Mouse (Mus musculus): Measurements from ENCODE around the gene Lenep. TPM values are rescaled to one million over a fixed set of nuclear protein-coding genes. Genes with fewer than 3 reads are reported as not detected.

Gene Lenep
- total and polyA plus RNA-seq, 2 experiments, result not detected

- H3K36me3 ChIP-seq (ENCODE audit: control insufficient read depth, insufficient read depth, low read length), result peaks cover 10% of the 10 kb centered on the region; the same call in 1 of the 2 replicates
- H3K4me3 ChIP-seq (ENCODE audit: insufficient read depth, low read depth, low read length), result peak overlapping the region; percentile 37; the same call in 1 of the 2 replicates
- no peaks in the 10 kb centered on the region for H3K27me3 ChIP-seq (ENCODE audit: control insufficient read depth, insufficient read depth, low read length)
- TF ChIP-seq POLR2A (IDR thresholded peaks at IDR 0.05; ENCODE audit: extremely low read depth, insufficient read depth, low read length) (peak; percentile 55; the same call in 1 of the 2 replicates), CTCF (IDR thresholded peaks at IDR 0.05; ENCODE audit: low read depth, low read length) (no peak)
- H3K27ac ChIP-seq (replicated peaks; ENCODE audit: insufficient read depth, low read depth, low read length), result peak overlapping the region; percentile 65
- peak overlapping the region; percentile 51 for H3K9ac ChIP-seq (ENCODE audit: low read depth, low read length)
- peak; percentile 91 for DNase-seq (ENCODE audit: extremely low read depth, low read depth, low spot score)
- 5% methylated on average over 11 of the region's 11 CpGs for WGBS
- H3K79me2 ChIP-seq (ENCODE audit: control insufficient read depth, insufficient read depth, low read length), result peaks cover 6% of the 10 kb centered on the region; the same call in 1 of the 2 replicates
- peaks cover 11% of the 10 kb centered on the region for H3K4me1 ChIP-seq (ENCODE audit: control insufficient read depth, insufficient read depth, low read length)
Observed at GRCm38 (mm10) chr3:89421002-89421774, 18.6 kb upstream of the Lenep start.

- WGBS, result 25% methylated on average over 2 of the region's 2 CpGs
- Histone ChIP-seq H3K4me3 (ENCODE audit: insufficient read depth, low read depth, low read length) (no peak overlapping the region), H3K27ac (replicated peaks; ENCODE audit: insufficient read depth, low read depth, low read length) (peak overlapping the region; percentile 65), H3K9ac (ENCODE audit: low read depth, low read length) (peak overlapping the region; percentile 18; the same call in 1 of the 2 replicates), H3K36me3 (ENCODE audit: control insufficient read depth, insufficient read depth, low read length) (peaks cover 7% of the 10 kb centered on the region; the same call in 1 of the 2 replicates), H3K27me3 (ENCODE audit: control insufficient read depth, insufficient read depth, low read length) (no peaks in the 10 kb centered on the region), H3K79me2 (ENCODE audit: control insufficient read depth, insufficient read depth, low read length) (peaks cover 8% of the 10 kb centered on the region; the same call in 1 of the 2 replicates), H3K4me1 (ENCODE audit: control insufficient read depth, insufficient read depth, low read length) (peaks cover 11% of the 10 kb centered on the region)
- TF ChIP-seq CTCF (IDR thresholded peaks at IDR 0.05; ENCODE audit: low read depth, low read length) (no peak), POLR2A (IDR thresholded peaks at IDR 0.05; ENCODE audit: extremely low read depth, insufficient read depth, low read length) (no peak)
- no peak for DNase-seq (ENCODE audit: extremely low read depth, low read depth, low spot score)
Observed at GRCm38 (mm10) chr3:89420421-89420820, 17.8 kb upstream of the Lenep start.

- peak overlapping the region; percentile 55 for H3K4me3 ChIP-seq (ENCODE audit: insufficient read depth, low read depth, low read length)
- H3K27me3 ChIP-seq (ENCODE audit: control insufficient read depth, insufficient read depth, low read length), result no peaks in the 10 kb centered on the region
- 6% methylated on average over 3 of the region's 3 CpGs for WGBS
- peaks cover 9% of the 10 kb centered on the region for H3K36me3 ChIP-seq (ENCODE audit: control insufficient read depth, insufficient read depth, low read length)
- no peak for DNase-seq (ENCODE audit: extremely low read depth, low read depth, low spot score)
- peak overlapping the region; percentile 72 for H3K9ac ChIP-seq (ENCODE audit: low read depth, low read length)
- no peak for TF ChIP-seq CTCF (IDR thresholded peaks at IDR 0.05; ENCODE audit: low read depth, low read length)
- TF ChIP-seq POLR2A (IDR thresholded peaks at IDR 0.05; ENCODE audit: extremely low read depth, insufficient read depth, low read length), result no peak
- H3K79me2 ChIP-seq (ENCODE audit: control insufficient read depth, insufficient read depth, low read length), result peaks cover 8% of the 10 kb centered on the region; the same call in 1 of the 2 replicates
- peak overlapping the region; percentile 99 for H3K27ac ChIP-seq (replicated peaks; ENCODE audit: insufficient read depth, low read depth, low read length)
- H3K4me1 ChIP-seq (ENCODE audit: control insufficient read depth, insufficient read depth, low read length), result peaks cover 11% of the 10 kb centered on the region
Observed at GRCm38 (mm10) chr3:89419981-89420380, 17.4 kb upstream of the Lenep start.

GRCm38 (mm10) chr3:89419571-89419970 lies 17.0 kb upstream of the Lenep start:
- peak overlapping the region; percentile 99 for H3K27ac ChIP-seq (replicated peaks; ENCODE audit: insufficient read depth, low read depth, low read length)
- no peaks in the 10 kb centered on the region for H3K27me3 ChIP-seq (ENCODE audit: control insufficient read depth, insufficient read depth, low read length)
- TF ChIP-seq POLR2A (IDR thresholded peaks at IDR 0.05; ENCODE audit: extremely low read depth, insufficient read depth, low read length) (peak; percentile 51; the same call in 1 of the 2 replicates), CTCF (IDR thresholded peaks at IDR 0.05; ENCODE audit: low read depth, low read length) (no peak)
- peak overlapping the region; percentile 81 for H3K9ac ChIP-seq (ENCODE audit: low read depth, low read length)
- peaks cover 11% of the 10 kb centered on the region for H3K4me1 ChIP-seq (ENCODE audit: control insufficient read depth, insufficient read depth, low read length)
- peak; percentile 82 for DNase-seq (ENCODE audit: extremely low read depth, low read depth, low spot score)
- H3K36me3 ChIP-seq (ENCODE audit: control insufficient read depth, insufficient read depth, low read length), result peaks cover 7% of the 10 kb centered on the region
- H3K4me3 ChIP-seq (ENCODE audit: insufficient read depth, low read depth, low read length), result peak overlapping the region; percentile 73
- H3K79me2 ChIP-seq (ENCODE audit: control insufficient read depth, insufficient read depth, low read length), result peaks cover 8% of the 10 kb centered on the region; the same call in 1 of the 2 replicates
- WGBS, result 3% methylated on average over 9 of the region's 9 CpGs

- Histone ChIP-seq H3K27ac (replicated peaks; ENCODE audit: insufficient read depth, low read depth, low read length) (peak overlapping the region; percentile 99), H3K36me3 (ENCODE audit: control insufficient read depth, insufficient read depth, low read length) (peaks cover 4% of the 10 kb centered on the region), H3K27me3 (ENCODE audit: control insufficient read depth, insufficient read depth, low read length) (no peaks in the 10 kb centered on the region), H3K4me1 (ENCODE audit: control insufficient read depth, insufficient read depth, low read length) (peaks cover 11% of the 10 kb centered on the region), H3K4me3 (ENCODE audit: insufficient read depth, low read depth, low read length) (peak overlapping the region; percentile 73), H3K9ac (ENCODE audit: low read depth, low read length) (peak overlapping the region; percentile 81), H3K79me2 (ENCODE audit: control insufficient read depth, insufficient read depth, low read length) (peaks cover 8% of the 10 kb centered on the region; the same call in 1 of the 2 replicates)
- WGBS, result under 1% methylated on average over 16 of the region's 16 CpGs
- DNase-seq (ENCODE audit: extremely low read depth, low read depth, low spot score), result peak; percentile 90
- TF ChIP-seq POLR2A (IDR thresholded peaks at IDR 0.05; ENCODE audit: extremely low read depth, insufficient read depth, low read length) (peak; percentile 60; the same call in 1 of the 2 replicates), CTCF (IDR thresholded peaks at IDR 0.05; ENCODE audit: low read depth, low read length) (no peak)
Observed at GRCm38 (mm10) chr3:89418861-89419250, 16.3 kb upstream of the Lenep start.

Measured in liver, adult 2 months (tissue).